8 mouse cellular contexts compared by ENCODE assay signal in genomic region chr11:4134986-4135935, GRCm38 (mm10). TPM values are rescaled to one million over a fixed set of nuclear protein-coding genes. Genes with fewer than 3 reads are reported as not detected.
A peak's percentile ranks its signal among the peaks of the same experiment; 100 is the strongest.
DNase-seq lines count a peak whose midpoint lies in the region; ATAC-seq and TF ChIP-seq lines count a peak whose summit lies in the region.

TSS of gene Rnf215 (plus strand) at chr11:4135202.

- peak; percentile 95 for ATAC-seq in forebrain, embryonic 12.5 days (ENCODE audit: low FRiP score)
- ATAC-seq in heart, postnatal 0 days (ENCODE audit: insufficient read depth, low read depth) = peak; percentile 94
- peak; percentile 98 for ATAC-seq in liver, postnatal 0 days
- ATAC-seq in neural tube, embryonic 14.5 days (ENCODE audit: low read depth) = peak; percentile 90

- TF ChIP-seq POLR2A in CH12.LX (IDR thresholded peaks at IDR 0.05; ENCODE audit: low read depth, low read length) = peak; percentile 89

- H3K9ac ChIP-seq in CH12.LX (ENCODE audit: insufficient read depth, low read depth) = peak within 1 kb of the TSS; percentile 85
- peak within 1 kb of the TSS; percentile 97 for H3K9ac ChIP-seq in forebrain, embryonic 12.5 days
- peak within 1 kb of the TSS; percentile 92 for H3K9ac ChIP-seq in heart, postnatal 0 days (replicated peaks; ENCODE audit: low read depth, low read length)
- peak within 1 kb of the TSS; percentile 87 for H3K9ac ChIP-seq in liver, postnatal 0 days (replicated peaks)
- peak within 1 kb of the TSS; percentile 98 for H3K9ac ChIP-seq in neural tube, embryonic 14.5 days (replicated peaks; ENCODE audit: low read depth, low read length)

- in situ Hi-C loops in CH12.LX (cut with MboI; ENCODE audit: low pct_ligation_motif_present, low pct_unique_long_range_greater_than_20kb, low sequenced_read_pairs) = loop anchor here (5.0 kb wide), 1 partner anchor 72 kb away; no protein-coding TSS in a partner anchor

- H3K4me2 ChIP-seq in CH12.LX (ENCODE audit: insufficient read depth, low read depth, poor library complexity, severe bottlenecking) = peak within 1 kb of the TSS; percentile 80
- peak within 1 kb of the TSS; percentile 76 for H3K4me2 ChIP-seq in forebrain, embryonic 12.5 days
- H3K4me2 ChIP-seq in heart, postnatal 0 days (ENCODE audit: low read depth, low read length) = peak within 1 kb of the TSS; percentile 83
- peak within 1 kb of the TSS; percentile 91 for H3K4me2 ChIP-seq in liver, postnatal 0 days (ENCODE audit: low read depth, low read length)
- H3K4me2 ChIP-seq in neural tube, embryonic 14.5 days (ENCODE audit: low read depth, low read length) = peak within 1 kb of the TSS; percentile 66

- peaks cover 20% of the 10 kb centered on the region for H3K79me2 ChIP-seq in CH12.LX (replicated peaks; ENCODE audit: control insufficient read depth, extremely low read depth, insufficient read depth, poor library complexity, severe bottlenecking)

- H3K4me1 ChIP-seq in CH12.LX (ENCODE audit: control insufficient read depth in 1 of 2, insufficient read depth in 2 of 2) = peaks cover 31 to 55% of the 10 kb centered on the region in 2 experiments
- peaks cover 26% of the 10 kb centered on the region for H3K4me1 ChIP-seq in forebrain, embryonic 12.5 days
- 0 out of 2 replicates have a peak, but pooled peaks cover 6% of the 10 kb centered on the region for H3K4me1 ChIP-seq in heart, postnatal 0 days (ENCODE audit: control insufficient read depth, insufficient read depth)
- H3K4me1 ChIP-seq in liver, postnatal 0 days (ENCODE audit: insufficient read depth) = peaks cover 8% of the 10 kb centered on the region
- peaks cover 19% of the 10 kb centered on the region for H3K4me1 ChIP-seq in neural tube, embryonic 14.5 days (ENCODE audit: control insufficient read depth, insufficient read depth, low read length)

- H3K27me3 ChIP-seq in CH12.LX (replicated peaks) = no peaks in the 10 kb centered on the region
- no peaks in the 10 kb centered on the region for H3K27me3 ChIP-seq in forebrain, embryonic 12.5 days
- no peaks in the 10 kb centered on the region for H3K27me3 ChIP-seq in heart, postnatal 0 days (ENCODE audit: control insufficient read depth, insufficient read depth, low read length)
- H3K27me3 ChIP-seq in liver, postnatal 0 days (ENCODE audit: insufficient read depth, low read length) = no peaks in the 10 kb centered on the region
- H3K27me3 ChIP-seq in neural tube, embryonic 14.5 days (ENCODE audit: control insufficient read depth, insufficient read depth, low read length) = no peaks in the 10 kb centered on the region

- peaks cover 4% of the 10 kb centered on the region for H3K9me3 ChIP-seq in CH12.LX (replicated peaks; ENCODE audit: low read length)
- H3K9me3 ChIP-seq in forebrain, embryonic 12.5 days = peaks cover 3% of the 10 kb centered on the region; the same call in 1 of the 2 replicates
- 0 out of 2 replicates have a peak, but pooled peaks cover 4% of the 10 kb centered on the region for H3K9me3 ChIP-seq in heart, postnatal 0 days (replicated peaks; ENCODE audit: control insufficient read depth, low read length)
- no peaks in the 10 kb centered on the region for H3K9me3 ChIP-seq in liver, postnatal 0 days (ENCODE audit: low read length)
- no peaks in the 10 kb centered on the region for H3K9me3 ChIP-seq in neural tube, embryonic 14.5 days (ENCODE audit: control insufficient read depth, low read length)

- H3K36me3 ChIP-seq in CH12.LX (replicated peaks in 1 of 2; ENCODE audit: control insufficient read depth in 1 of 2, insufficient read depth in 1 of 2, low read length in 1 of 2) = peaks cover 13 to 29% of the 10 kb centered on the region in 2 experiments
- peaks cover 30% of the 10 kb centered on the region for H3K36me3 ChIP-seq in forebrain, embryonic 12.5 days (replicated peaks)
- H3K36me3 ChIP-seq in heart, postnatal 0 days (replicated peaks; ENCODE audit: control insufficient read depth, insufficient read depth, low read length) = peaks cover 24% of the 10 kb centered on the region
- H3K36me3 ChIP-seq in liver, postnatal 0 days (replicated peaks; ENCODE audit: insufficient read depth, low read length) = peaks cover 8% of the 10 kb centered on the region; the same call in 1 of the 2 replicates
- peaks cover 13% of the 10 kb centered on the region for H3K36me3 ChIP-seq in neural tube, embryonic 14.5 days (ENCODE audit: control insufficient read depth, insufficient read depth, low read length)

- TF ChIP-seq CTCF in CH12.LX (conservative IDR thresholded peaks at IDR 0.05 in 1 of 2, IDR thresholded peaks at IDR 0.05 in 1 of 2; ENCODE audit: low read depth in 2 of 2, low read length in 2 of 2) = peak; percentile 17 to 52; a peak in 2 of 4 replicates
- peak; percentile 61 for TF ChIP-seq CTCF in heart, postnatal 0 days (IDR thresholded peaks at IDR 0.05; ENCODE audit: low read depth)
- TF ChIP-seq CTCF in liver, postnatal 0 days (IDR thresholded peaks at IDR 0.05; ENCODE audit: low read depth) = peak; percentile 77

- WGBS in forebrain, embryonic 12.5 days = 2% methylated on average over 65 of the region's 66 CpGs
- 2% methylated on average over 59 of the region's 66 CpGs for WGBS in heart, postnatal 0 days
- 6% methylated on average over 65 of the region's 66 CpGs for WGBS in liver, postnatal 0 days (ENCODE audit: insufficient replicate concordance)
- WGBS in neural tube, embryonic 14.5 days = 2% methylated on average over 63 of the region's 66 CpGs

- TF ChIP-seq RAD21 in CH12.LX (IDR thresholded peaks at IDR 0.05; ENCODE audit: low read depth, low read length) = no peak; the same call in none of the 2 replicates

- peak within 1 kb of the TSS; percentile 82 for H3K27ac ChIP-seq in CH12.LX (ENCODE audit: insufficient read depth, low read depth)
- H3K27ac ChIP-seq in forebrain, embryonic 12.5 days = peak within 1 kb of the TSS; percentile 79
- peak within 1 kb of the TSS; percentile 86 for H3K27ac ChIP-seq in heart, postnatal 0 days (ENCODE audit: low read depth)
- peak within 1 kb of the TSS; percentile 83 for H3K27ac ChIP-seq in liver, postnatal 0 days (ENCODE audit: low read depth)
- H3K27ac ChIP-seq in neural tube, embryonic 14.5 days (ENCODE audit: low read depth, low read length) = peak within 1 kb of the TSS; percentile 92

- H3K4me3 ChIP-seq in CH12.LX (replicated peaks in 1 of 3; ENCODE audit: low read depth in 2 of 3, low read length in 2 of 3, poor library complexity in 1 of 3) = peak within 1 kb of the TSS; percentile 76 to 84 (median 82)
- peak within 1 kb of the TSS; percentile 88 for H3K4me3 ChIP-seq in forebrain, embryonic 12.5 days (replicated peaks)
- H3K4me3 ChIP-seq in heart, postnatal 0 days (ENCODE audit: low read depth, low read length) = peak within 1 kb of the TSS; percentile 92
- peak within 1 kb of the TSS; percentile 75 for H3K4me3 ChIP-seq in liver, postnatal 0 days (ENCODE audit: low read depth, low read length)
- H3K4me3 ChIP-seq in neural tube, embryonic 14.5 days (ENCODE audit: low read depth, low read length) = peak within 1 kb of the TSS; percentile 93

- dilution Hi-C loops in CH12.LX (cut with MboI; ENCODE audit: extremely low pct_ligation_motif_present, extremely low pct_unique_long_range_greater_than_20kb, low sequenced_read_pairs) = no loop called here

- DNase-seq in CH12.LX (ENCODE audit: extremely low read depth) = peak; percentile 96
- DNase-seq in c-Kit-positive CD71-positive TER-119-negative erythroid progenitor cells, embryonic 14.5 days (ENCODE audit: low read depth) = peak; percentile 89
- DNase-seq in heart, postnatal 0 days (ENCODE audit: low spot score) = peak; percentile 86
- DNase-seq in kidney, postnatal 4 days = peak; percentile 95 to 97
- DNase-seq in liver, postnatal 0 days = peak; percentile 98
- DNase-seq in testis, postnatal 10 days (ENCODE audit: low spot score) = peak; percentile 97

- TF ChIP-seq EP300 in CH12.LX (IDR thresholded peaks at IDR 0.05; ENCODE audit: low read length) = no peak
- TF ChIP-seq EP300 in heart, postnatal 0 days (IDR thresholded peaks at IDR 0.05; ENCODE audit: low read depth) = no peak
- no peak for TF ChIP-seq EP300 in liver, postnatal 0 days (IDR thresholded peaks at IDR 0.05; ENCODE audit: low read depth)

TF ChIP-seq in CH12.LX, 34 proteins besides CTCF, POLR2A, EP300 and RAD21 (continues in another document):
- TF ChIP-seq MEF2A (IDR thresholded peaks at IDR 0.05; ENCODE audit: borderline replicate concordance, low read depth, low read length) (peak; percentile 62), CHD2 (IDR thresholded peaks at IDR 0.05; ENCODE audit: low read length) (peak; percentile 10; the same call in 1 of the 2 replicates), KAT2A (IDR thresholded peaks at IDR 0.05; ENCODE audit: insufficient replicate concordance, low read length) (peak; percentile 35; the same call in 1 of the 2 replicates), MAFK (IDR thresholded peaks at IDR 0.05; ENCODE audit: insufficient replicate concordance, low read length) (no peak), ZNF384 (IDR thresholded peaks at IDR 0.05; ENCODE audit: low read depth, low read length) (no peak), TCF12 (IDR thresholded peaks at IDR 0.05; ENCODE audit: low read depth, low read length) (peak; percentile 77), SIN3A (IDR thresholded peaks at IDR 0.05; ENCODE audit: low read length) (peak; percentile 73), CHD1 (IDR thresholded peaks at IDR 0.05; ENCODE audit: low read depth, low read length) (0 out of 2 replicates have a peak, but pooled peaks have one; percentile 56), TBP (conservative IDR thresholded peaks at IDR 0.05; ENCODE audit: low read depth, low read length) (no peak), MAZ (IDR thresholded peaks at IDR 0.05; ENCODE audit: low read depth, low read length) (peak; percentile 84; the same call in 1 of the 2 replicates), BHLHE40 (IDR thresholded peaks at IDR 0.05; ENCODE audit: low read depth, low read length) (no peak), NRF1 (IDR thresholded peaks at IDR 0.05; ENCODE audit: low read depth, low read length) (peak; percentile 24; the same call in 1 of the 2 replicates), POLR2AphosphoS2 (IDR thresholded peaks at IDR 0.05; ENCODE audit: low read depth, low read length) (peak; percentile 88), IRF4 (IDR thresholded peaks at IDR 0.05; ENCODE audit: low read depth, low read length) (peak; percentile 75), MAX (IDR thresholded peaks at IDR 0.05; ENCODE audit: low read length) (no peak), SMC3 (IDR thresholded peaks at IDR 0.05; ENCODE audit: low read depth, low read length) (peak; percentile 46)

RNA-seq across cellular contexts. Expression of gene Rnf215, which starts in this region (rescaled TPM):
- 24.8 and 25.0 TPM in 2 replicates for total RNA-seq in CH12.LX (2012; rRNA removed)
- 14.9 and 18.2 TPM in 2 replicates for total RNA-seq in CH12.LX (2014; rRNA removed)
- 22.5 and 24.3 TPM in 2 replicates for polyA plus RNA-seq in CH12.LX (2012; ENCODE audit: insufficient read length, low read depth)
- 35.5 and 37.0 TPM in 2 replicates for polyA plus RNA-seq in forebrain, embryonic 12.5 days (2016; fragmentation: Nextera tagmentation; extraction: Ambion mirVana)
- 21.3 and 36.1 TPM in 2 replicates for total RNA-seq in heart, postnatal 0 days (2014; rRNA removed; ENCODE audit: low replicate concordance)
- polyA plus RNA-seq in heart, postnatal 0 days (2015; fragmentation: Nextera tagmentation; extraction: Ambion mirVana) = 17.4 and 17.6 TPM in 2 replicates
- 6.4 and 6.8 TPM in 2 replicates for polyA plus RNA-seq in liver, postnatal 0 days (2015; fragmentation: Nextera tagmentation; extraction: Ambion mirVana)
- 51.0 and 53.3 TPM in 2 replicates for polyA plus RNA-seq in neural tube, embryonic 14.5 days (2014; fragmentation: Nextera tagmentation; extraction: Ambion mirVana)

Comparison
In these comparisons a context has a peak if more than half of its experiments do, and no peak if none do; other contexts are left out.
1. Peak in every context shown above with its lines: DNase-seq, ATAC-seq, H3K4me3 ChIP-seq and H3K27ac ChIP-seq.